In the genomic region with DNA sequence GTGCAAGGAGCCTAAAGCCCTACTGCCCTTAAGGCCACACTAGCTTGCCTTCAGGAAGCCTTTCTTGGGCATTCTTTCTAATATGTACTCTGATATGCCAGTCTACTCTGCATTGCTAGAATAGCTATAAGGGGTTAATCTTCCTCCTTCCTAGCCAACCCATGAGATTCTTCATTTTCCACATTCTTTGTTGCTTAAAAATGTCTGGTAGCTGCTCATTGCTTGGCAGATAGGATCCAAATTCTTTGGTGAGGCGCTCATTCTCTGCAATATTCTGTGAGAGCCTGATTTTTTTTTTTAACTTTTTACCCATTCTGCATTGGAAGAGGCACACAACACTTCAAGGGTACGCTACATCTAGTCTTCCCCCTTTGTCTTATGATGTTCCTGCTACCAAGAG, we compare ENCODE assay signal across 16 mouse cellular contexts.
"Had no signal": no experiment of that assay in that cellular context is flagged by ENCODE, and none has a peak within 500 bp of the region (broad histone marks: within the 10 kb centered on the region; RNA-seq: fewer than 3 reads in every experiment).

No protein-coding gene starts in this region.

- H3K27ac ChIP-seq: macrophage; midbrain, embryonic 15.5 days; neural tube, embryonic 12.5 days; stomach, embryonic 15.5 days; stomach, postnatal 0 days had no signal

- H3K9me3 ChIP-seq: megakaryocyte, embryonic 14.5 days; midbrain, embryonic 13.5 days; midbrain, embryonic 15.5 days; neural tube, embryonic 12.5 days; stomach, embryonic 15.5 days had no signal

- H3K36me3 ChIP-seq: midbrain, embryonic 13.5 days; midbrain, embryonic 15.5 days; neural tube, embryonic 12.5 days; stomach, embryonic 15.5 days had no signal

- H3K4me3 ChIP-seq: megakaryocyte, embryonic 14.5 days; midbrain, embryonic 13.5 days; midbrain, embryonic 15.5 days; neural tube, embryonic 12.5 days; stomach, embryonic 15.5 days had no signal

- H3K4me1 ChIP-seq: megakaryocyte, embryonic 14.5 days; midbrain, embryonic 15.5 days; neural tube, embryonic 12.5 days; stomach, embryonic 15.5 days had no signal

- DNase-seq: liver, postnatal 0 days; lung, adult 2 months; lung, postnatal 10 days; lung, postnatal 36 days; right cerebral cortex, postnatal 14 days; thymus, adult 18-20 months; thymus, postnatal 14 days; thymus, postnatal 36 days had no signal

- ATAC-seq: liver, postnatal 0 days; midbrain, embryonic 13.5 days; midbrain, embryonic 15.5 days had no signal

- H3K4me2 ChIP-seq: midbrain, embryonic 11.5 days; midbrain, embryonic 13.5 days; midbrain, embryonic 15.5 days; neural tube, embryonic 12.5 days; stomach, embryonic 15.5 days had no signal

- H3K27me3 ChIP-seq: megakaryocyte, embryonic 14.5 days; midbrain, embryonic 13.5 days; midbrain, embryonic 15.5 days; neural tube, embryonic 12.5 days; stomach, embryonic 15.5 days had no signal

- H3K9ac ChIP-seq: liver, postnatal 0 days; midbrain, embryonic 13.5 days; midbrain, embryonic 15.5 days; neural tube, embryonic 12.5 days; stomach, embryonic 15.5 days had no signal
